Mouse (Mus musculus): ENCODE data around the gene Slc2a6.

Gene Slc2a6

GRCm38 (mm10) chr2:27032361-27032760 lies 4.6 kb upstream of the Slc2a6 start:
- no peak for DNase-seq

GRCm38 (mm10) chr2:27028437-27029015 lies 728 bp upstream of the Slc2a6 start:
- DNase-seq = no peak

DNA sequence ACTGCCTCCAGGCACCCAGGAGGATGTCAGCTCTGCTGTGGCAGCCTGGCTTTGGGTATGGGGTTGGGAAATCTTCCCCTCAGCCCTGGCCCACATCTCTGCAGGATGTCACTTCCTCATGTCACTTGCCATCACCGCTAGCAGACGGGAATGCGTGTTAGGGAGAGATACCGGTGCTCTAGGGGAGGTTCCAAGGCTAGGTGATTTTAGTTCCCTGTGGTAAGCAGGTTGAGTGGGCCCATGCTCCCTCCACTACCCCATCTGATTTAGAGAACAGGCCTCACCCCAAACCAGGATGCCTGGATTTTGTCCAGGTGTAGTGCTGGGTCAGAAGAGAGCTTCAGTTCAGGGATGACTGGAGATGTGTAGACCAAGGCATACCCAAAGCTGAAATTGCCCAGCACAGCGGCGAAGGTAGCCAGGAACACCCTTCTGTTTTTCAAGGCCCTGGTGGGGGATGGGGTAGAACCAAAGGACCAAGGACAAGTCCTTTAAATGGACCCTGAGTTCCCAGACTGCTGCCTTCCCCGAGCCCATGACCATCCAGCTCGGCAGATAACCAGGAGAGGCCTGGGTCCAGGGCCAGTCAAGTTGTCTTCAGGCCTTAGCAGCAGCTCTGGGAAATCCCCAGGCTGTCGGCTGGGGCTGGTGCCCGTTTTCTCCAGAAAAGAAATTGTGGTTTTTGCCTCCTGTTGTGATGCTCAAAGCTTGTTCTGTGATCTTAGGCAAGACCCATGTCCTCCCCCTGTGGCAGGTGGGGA lies 761 bp downstream of the Slc2a6 start:
- DNase-seq = peak; percentile 60

DNA sequence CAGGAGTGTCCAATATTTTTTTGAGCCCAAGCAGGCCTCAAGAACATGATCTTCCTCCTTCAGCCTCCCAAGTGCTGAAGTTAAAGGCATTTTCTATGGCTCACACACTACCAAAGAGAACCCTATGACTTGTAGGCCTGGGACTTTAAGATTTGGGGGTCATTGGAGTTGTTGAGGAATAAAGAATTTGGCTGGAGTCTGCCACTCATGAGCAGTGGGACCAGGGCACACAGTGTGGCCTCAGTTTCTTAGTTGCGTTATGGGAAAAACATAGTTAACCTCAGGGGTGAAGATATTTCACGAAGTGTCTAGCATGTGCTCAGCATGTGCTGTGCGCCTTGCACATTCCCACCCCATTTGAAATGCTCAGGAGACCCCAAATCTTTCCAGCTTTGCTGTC lies 1.5 kb downstream of the Slc2a6 start:
- no peak for DNase-seq

DNA sequence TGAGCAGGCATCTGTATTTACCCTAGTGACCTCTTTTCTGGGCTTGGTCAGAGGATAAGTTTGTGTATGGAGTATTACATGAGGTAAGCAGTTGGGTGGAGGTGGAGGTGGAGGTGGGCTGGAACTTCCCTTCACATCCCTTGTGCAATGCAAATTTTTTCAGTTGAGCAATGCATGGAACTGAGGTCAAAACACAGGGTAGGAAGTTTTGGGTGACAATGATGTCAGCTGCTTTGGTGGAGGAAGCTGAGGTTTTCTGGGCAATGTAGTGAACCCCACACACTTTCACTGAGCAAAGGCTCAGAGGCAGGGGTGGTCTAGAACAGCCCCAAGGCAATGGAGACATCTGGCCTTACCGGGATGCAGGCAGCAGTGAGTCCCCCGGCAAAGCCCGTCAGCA lies 2.3 kb downstream of the Slc2a6 start:
- DNase-seq = no peak

- no peak for DNase-seq
Observed at GRCm38 (mm10) chr2:27024136-27024535, 3.7 kb downstream of the Slc2a6 start.

DNA sequence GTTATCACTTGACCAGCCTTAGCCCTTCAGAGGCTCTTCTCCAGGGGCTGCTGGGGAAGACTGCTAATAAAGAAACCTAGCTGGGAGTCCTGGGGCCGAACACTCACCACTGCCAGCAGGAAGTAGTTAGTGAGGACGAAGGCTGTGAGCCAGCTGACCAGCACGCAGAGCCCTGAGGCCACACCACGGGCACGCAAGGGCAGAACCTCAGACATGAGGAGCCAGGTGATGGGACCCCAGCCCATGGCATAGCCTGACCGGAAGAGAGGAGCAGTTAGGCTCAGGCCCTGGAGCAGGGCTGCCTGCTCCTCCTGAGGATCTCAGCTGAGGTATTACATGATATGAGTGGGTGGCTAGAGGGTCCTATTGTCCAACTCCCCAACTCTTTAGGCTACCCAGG lies 5.2 kb downstream of the Slc2a6 start:
- DNase-seq = no peak

- peak; percentile 45 for DNase-seq
Observed at GRCm38 (mm10) chr2:27021103-27021502, 6.7 kb downstream of the Slc2a6 start.

DNA sequence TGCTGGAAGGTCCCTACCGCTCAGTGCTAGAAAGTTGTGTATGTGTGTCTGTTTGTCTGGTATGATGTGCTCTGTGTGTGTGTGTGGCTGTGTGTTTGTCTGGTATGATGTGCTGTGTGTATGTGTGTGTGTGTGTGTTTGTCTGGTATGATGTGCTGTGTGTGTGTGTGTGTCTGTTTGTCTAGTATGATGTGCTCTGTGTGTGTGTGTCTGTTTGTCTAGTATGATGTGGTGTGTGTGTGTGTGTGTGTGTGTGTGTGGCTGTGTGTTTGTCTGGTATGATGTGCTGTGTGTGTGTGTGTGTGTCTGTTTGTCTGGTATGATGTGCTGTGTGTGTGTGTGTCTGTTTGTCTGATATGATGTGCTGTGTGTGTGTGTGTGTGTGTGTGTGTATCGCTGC lies 8.3 kb downstream of the Slc2a6 start:
- no peak for DNase-seq

DNA sequence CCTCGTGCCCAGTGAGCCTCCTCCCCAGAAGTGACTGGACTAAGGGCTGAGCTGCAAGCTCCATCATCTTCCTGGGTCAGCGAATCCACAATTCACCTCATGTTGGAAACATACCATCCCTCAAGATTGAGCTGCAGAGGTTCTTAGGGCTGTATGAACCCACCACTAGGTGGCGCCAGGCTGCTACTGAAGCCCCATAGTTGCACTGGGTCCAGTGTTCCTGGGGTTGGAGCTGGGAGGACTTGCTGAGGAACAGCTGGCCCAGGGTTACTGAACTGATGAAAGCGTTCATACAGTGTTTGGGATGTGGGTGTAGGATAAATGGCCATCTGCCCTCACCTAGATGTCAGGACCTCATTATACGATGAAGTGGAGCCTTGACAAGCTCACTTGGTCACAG lies 10.0 kb downstream of the Slc2a6 start:
- DNase-seq = peak; percentile 58

DNA sequence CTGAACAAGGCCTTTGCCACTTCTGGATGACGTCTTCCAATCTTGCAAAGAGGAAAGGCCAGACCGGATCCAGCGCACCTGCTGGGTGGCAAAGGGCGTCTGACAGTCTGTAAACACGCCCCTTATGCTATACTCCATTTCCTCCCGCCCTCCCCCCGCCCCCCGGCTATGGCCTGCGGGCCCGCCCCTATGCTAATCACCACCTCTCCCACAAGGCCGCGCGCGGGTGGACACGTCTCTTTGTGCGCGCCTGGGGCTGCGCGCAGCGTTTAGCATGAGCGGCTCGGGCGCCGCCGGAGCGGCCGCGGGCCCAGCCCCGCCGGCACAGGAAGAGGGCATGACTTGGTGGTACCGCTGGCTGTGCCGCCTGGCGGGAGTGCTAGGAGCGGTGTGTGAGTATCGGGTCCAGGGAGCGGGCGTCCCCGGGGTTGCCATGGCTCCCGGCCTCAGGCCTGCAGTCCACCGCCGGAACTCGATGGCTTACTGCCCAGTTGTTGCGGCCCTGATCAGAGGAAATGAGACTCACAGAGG lies 18.0 kb downstream of the Slc2a6 start, which contains the start of gene Cacfd1:
TSS of gene Cacfd1 (plus strand) at position 213 of the 531 bp plus-strand sequence.
- DNase-seq = peak; percentile 86

- no peak for DNase-seq
Observed at GRCm38 (mm10) chr2:27007701-27008100, 20.1 kb downstream of the Slc2a6 start.

DNA sequence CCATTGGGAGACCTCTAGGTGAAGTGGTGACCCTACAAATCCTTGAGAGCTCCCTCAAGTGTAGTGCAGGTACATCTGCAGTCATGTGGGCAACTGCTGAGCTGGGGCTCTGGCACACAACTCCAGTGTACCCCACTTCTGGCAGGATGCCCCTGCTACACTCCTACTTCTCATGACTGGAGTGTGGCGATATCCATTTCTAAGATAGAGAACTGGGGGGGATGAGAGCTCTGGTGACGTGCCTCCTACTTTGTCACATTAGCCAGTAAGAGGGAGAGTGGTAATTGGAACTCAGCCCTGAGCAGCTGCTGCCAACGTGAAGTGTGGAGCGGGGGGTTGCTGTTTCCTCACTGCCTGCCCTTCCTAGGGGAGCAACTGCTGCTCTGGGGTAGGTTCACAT lies 21.5 kb downstream of the Slc2a6 start:
- DNase-seq = no peak

GRCm38 (mm10) chr2:26997993-26998392 lies 29.8 kb downstream of the Slc2a6 start:
- no peak for DNase-seq

- no peak for DNase-seq
Observed at GRCm38 (mm10) chr2:26997498-26997897, 30.3 kb downstream of the Slc2a6 start.

DNA sequence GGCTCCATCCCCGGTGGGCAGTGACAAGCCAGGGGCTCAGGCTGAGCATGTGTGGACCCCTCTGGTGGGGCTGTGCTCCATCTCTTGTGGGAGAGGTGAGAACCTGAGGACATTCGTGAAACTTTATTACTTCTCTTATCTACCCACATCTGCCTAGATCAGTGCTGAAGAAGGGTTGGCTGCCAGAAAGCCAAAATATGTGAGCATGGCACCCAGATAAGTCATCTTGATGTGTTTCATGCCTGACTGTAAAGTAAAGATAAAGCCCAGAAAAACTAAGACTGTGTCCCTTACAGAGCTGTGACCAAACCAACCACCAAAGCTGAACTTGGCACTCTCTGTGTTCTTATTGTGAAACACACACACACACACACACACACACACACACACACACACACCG lies 33.9 kb downstream of the Slc2a6 start:
- DNase-seq = no peak

GRCm38 (mm10) chr2:26984640-26985039 lies 43.2 kb downstream of the Slc2a6 start:
- no peak for DNase-seq

DNA sequence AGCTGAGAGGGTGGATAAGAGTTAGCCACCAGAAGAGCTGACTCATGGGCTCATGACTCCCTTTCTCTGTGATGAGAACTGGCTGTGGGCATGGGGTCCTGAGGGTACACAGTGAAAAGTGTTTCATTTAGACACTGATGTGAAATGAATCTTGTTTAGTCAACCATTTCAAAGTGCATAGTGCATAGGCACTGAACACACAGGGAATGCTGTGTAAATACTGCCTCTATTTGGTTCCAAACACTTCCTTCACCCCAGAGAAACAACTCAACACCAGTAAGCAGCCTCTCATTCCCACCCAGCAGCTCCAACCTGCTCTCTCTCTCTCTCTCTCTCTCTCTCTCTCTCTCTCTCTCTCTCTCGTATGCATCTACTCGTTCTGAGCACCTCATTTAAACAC lies 43.6 kb downstream of the Slc2a6 start:
- DNase-seq = no peak

GRCm38 (mm10) chr2:26980361-26980760 lies 47.4 kb downstream of the Slc2a6 start:
- DNase-seq = no peak

- DNase-seq = no peak
Observed at GRCm38 (mm10) chr2:26973960-26974359, 53.8 kb downstream of the Slc2a6 start.

DNA sequence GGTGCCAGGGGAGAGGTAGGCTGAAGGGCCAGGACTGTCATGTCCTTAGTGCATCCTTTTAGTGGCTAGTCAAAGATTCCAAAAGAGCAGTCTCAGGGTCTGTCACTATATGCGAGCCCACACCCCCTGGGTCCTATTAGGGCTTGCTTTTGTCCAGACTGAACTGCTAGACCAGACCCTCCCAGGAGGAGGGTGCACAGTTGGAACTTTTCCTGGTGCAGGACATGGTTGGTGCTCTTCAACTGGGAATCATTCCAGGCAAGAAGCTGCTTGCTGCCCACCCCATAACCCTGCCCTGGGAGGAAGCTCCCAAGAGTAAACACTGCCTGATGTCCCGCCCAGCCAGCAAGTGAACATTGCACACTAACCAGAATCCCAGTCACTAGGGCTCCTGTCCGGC lies 54.7 kb downstream of the Slc2a6 start, which contains the start of gene Adamts13:
TSS of gene Adamts13 (plus strand) at position 301 of the 400 bp plus-strand sequence.
- DNase-seq = no peak

Measured in cerebellum, adult 11-12 months (tissue).